Mouse (Mus musculus) kidney, adult 2 months (tissue): ENCODE results near the gene Ssna1.

Experiments used
- CTCF ChIP-seq: fragments of 200-500 bp; conservative IDR thresholded peaks from 2 replicates; pipeline ENCODE4 v1.5.1; 2011; ENCODE audit warnings: low read depth, mild to moderate bottlenecking, control low read depth, low read length, moderate library complexity, mixed read lengths; ENCODE audit not compliant: insufficient read depth, insufficient read length
- POLR2A ChIP-seq: fragments of 200-500 bp; IDR thresholded peaks from one replicate; pipeline ENCODE4 v1.6.1; 2011; ENCODE audit warnings: low read depth, low read length, control low read depth

- no peak for TF ChIP-seq CTCF
- no peak for TF ChIP-seq POLR2A
Measured at GRCm38 (mm10) chr2:25320084-25320483, 47.8 kb upstream of the Ssna1 start.
